Mouse (Mus musculus) heart, adult 2 months (tissue): Measurements from ENCODE around the gene Rbpj.

ENCODE experiments used
- CTCF ChIP-seq: fragments of 200-600 bp; IDR thresholded peaks from 2 replicates; pipeline ENCODE4 v1.8.1; 2022; ENCODE audit warnings: antibody characterized with exemption, mild to moderate bottlenecking, moderate library complexity
- EP300 ChIP-seq: fragments of 200-500 bp; IDR thresholded peaks from 2 replicates; pipeline ENCODE4 v1.6.1; 2011; ENCODE audit warnings: low read depth, low read length, control low read depth; ENCODE audit not compliant: insufficient read depth

DNA sequence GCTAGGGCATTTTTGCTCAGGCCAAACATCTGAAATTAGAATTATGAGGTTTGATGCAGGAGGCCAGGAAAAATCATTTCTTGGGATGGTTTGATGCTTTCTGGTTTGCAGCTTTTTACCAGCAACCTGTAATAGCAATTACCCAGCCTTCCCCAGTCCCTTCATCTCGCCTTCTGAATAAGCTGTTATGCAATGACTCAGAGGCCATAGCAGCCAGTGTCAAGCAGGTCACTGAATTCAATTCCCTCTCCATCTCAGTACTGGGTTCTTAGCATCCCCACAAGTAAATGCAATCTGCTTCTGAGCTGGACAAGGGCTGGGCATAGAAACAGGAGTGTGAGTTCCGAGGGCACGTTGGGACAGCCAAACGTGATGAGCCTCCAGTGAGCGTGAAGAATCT is 13.9 kb downstream of the Rbpj start:
- TF ChIP-seq CTCF (no peak), EP300 (no peak)
